Mouse (Mus musculus): Measurements from ENCODE around the gene Alcam. TPM values are rescaled to one million over a fixed set of nuclear protein-coding genes. Genes with fewer than 3 reads are reported as not detected.

Alcam gene
- polyA plus RNA-seq, 2 experiments = 7.3 to 7.5 TPM

DNA sequence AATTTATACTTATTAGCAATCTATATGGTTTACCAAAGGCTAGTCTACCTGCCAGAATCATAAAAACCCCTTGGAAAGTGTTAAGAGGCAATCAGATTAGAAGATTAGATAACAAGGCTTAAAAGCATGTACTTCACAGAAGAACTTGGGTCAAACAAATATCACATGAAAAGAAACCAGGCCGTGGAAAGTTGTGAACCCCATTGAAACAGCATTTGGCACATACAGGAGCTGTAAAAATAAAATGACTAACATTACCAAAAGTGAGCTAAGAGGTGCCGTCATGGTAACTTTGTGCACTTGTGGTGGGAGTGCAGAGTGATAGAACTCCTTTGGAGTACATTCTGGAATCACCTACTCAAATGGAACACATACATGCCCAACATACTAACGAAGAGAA lies 18.8 kb upstream of the Alcam start:
- H3K9ac ChIP-seq (replicated peaks) = no peak overlapping the region
- H3K9me3 ChIP-seq (ENCODE audit: control insufficient read depth, low read length) = no peaks in the 10 kb centered on the region
- no peak overlapping the region for H3K27ac ChIP-seq
- WGBS (ENCODE audit: insufficient replicate concordance) = 60% methylated on average over 3 of the region's 3 CpGs
- no peaks in the 10 kb centered on the region for H3K36me3 ChIP-seq (replicated peaks; ENCODE audit: control insufficient read depth, insufficient read depth, low read depth)
- no peaks in the 10 kb centered on the region for H3K4me1 ChIP-seq (replicated peaks; ENCODE audit: control insufficient read depth in 2 of 2, insufficient read depth in 2 of 2, low read length in 1 of 2)
- DNase-seq (ENCODE audit: low read depth in 3 of 3, low spot score in 3 of 3) = no peak
- no peak overlapping the region for H3K4me2 ChIP-seq (ENCODE audit: low read depth)
- no peak for TF ChIP-seq CTCF (IDR thresholded peaks at IDR 0.05; ENCODE audit: low read depth)
- H3K27me3 ChIP-seq (ENCODE audit: control insufficient read depth, insufficient read depth, low read length) = no peaks in the 10 kb centered on the region
- no peak for ATAC-seq (ENCODE audit: insufficient read depth)
- no peak overlapping the region for H3K4me3 ChIP-seq (ENCODE audit: insufficient read depth in 1 of 2, low read depth in 2 of 2, low read length in 2 of 2)

DNA sequence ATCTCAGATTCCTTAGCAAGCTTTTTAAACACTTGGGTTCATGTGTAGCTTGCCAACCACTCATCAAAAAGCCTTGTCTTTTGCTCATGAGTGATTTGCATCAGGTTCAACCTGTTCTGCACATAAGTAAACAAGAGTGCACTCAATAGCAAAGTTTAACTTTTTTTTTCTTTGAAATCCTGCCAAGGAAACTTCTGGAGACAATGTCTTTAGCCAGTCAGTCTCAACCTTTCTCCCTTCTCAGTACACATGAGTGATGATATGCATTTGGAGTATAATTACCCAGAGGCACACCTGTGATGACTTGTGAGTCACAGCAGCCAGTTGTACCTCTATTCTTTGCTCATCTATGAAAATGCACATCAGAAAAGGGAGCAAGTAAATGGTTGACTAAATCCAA lies 18.2 kb upstream of the Alcam start:
- Histone ChIP-seq H3K9ac (replicated peaks) (no peak overlapping the region), H3K36me3 (replicated peaks; ENCODE audit: control insufficient read depth, insufficient read depth, low read depth) (no peaks in the 10 kb centered on the region), H3K27ac (no peak overlapping the region)

DNA sequence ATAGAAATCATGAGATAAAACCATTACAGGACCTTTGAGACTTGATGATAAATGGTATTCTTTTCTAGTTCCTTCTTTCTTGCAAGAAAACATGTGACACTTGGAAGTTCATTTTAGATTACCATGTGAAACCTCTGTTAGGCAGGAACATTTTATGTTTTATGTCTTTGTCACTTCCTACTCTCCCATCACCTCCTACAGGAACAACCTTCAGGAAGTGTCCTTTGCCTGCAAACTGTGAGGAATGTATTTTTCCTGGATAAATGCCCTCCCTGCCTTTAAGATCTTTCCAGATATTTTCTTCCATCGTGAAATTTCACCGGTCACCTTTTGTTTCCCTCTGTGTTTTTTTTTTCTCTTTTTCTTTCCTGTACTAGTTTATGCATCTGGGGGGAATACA lies 17.0 kb upstream of the Alcam start:
- no peaks in the 10 kb centered on the region for H3K9me3 ChIP-seq (ENCODE audit: control insufficient read depth, low read length)
- 73% methylated on average over 2 of the region's 2 CpGs for WGBS (ENCODE audit: insufficient replicate concordance)
- H3K4me1 ChIP-seq (replicated peaks; ENCODE audit: control insufficient read depth in 2 of 2, insufficient read depth in 2 of 2, low read length in 1 of 2) = no peaks in the 10 kb centered on the region
- H3K27ac ChIP-seq = no peak overlapping the region
- no peaks in the 10 kb centered on the region for H3K27me3 ChIP-seq (ENCODE audit: control insufficient read depth, insufficient read depth, low read length)
- H3K4me3 ChIP-seq (ENCODE audit: insufficient read depth in 1 of 2, low read depth in 2 of 2, low read length in 2 of 2) = no peak overlapping the region
- no peaks in the 10 kb centered on the region for H3K36me3 ChIP-seq (replicated peaks; ENCODE audit: control insufficient read depth, insufficient read depth, low read depth)
- H3K9ac ChIP-seq (replicated peaks) = no peak overlapping the region
- TF ChIP-seq EP300 (IDR thresholded peaks at IDR 0.05; ENCODE audit: low read depth) (no peak), CTCF (IDR thresholded peaks at IDR 0.05; ENCODE audit: low read depth) (no peak)
- ATAC-seq (ENCODE audit: insufficient read depth) = no peak
- H3K4me2 ChIP-seq (ENCODE audit: low read depth) = no peak overlapping the region
- no peak for DNase-seq (ENCODE audit: low read depth in 3 of 3, low spot score in 3 of 3)

More for the DNA sequence above, 18.2 kb upstream of the Alcam start:
- no peak for DNase-seq (ENCODE audit: low read depth in 3 of 3, low spot score in 3 of 3)
- H3K4me3 ChIP-seq (ENCODE audit: insufficient read depth in 1 of 2, low read depth in 2 of 2, low read length in 2 of 2) = no peak overlapping the region
- no peaks in the 10 kb centered on the region for H3K9me3 ChIP-seq (ENCODE audit: control insufficient read depth, low read length)
- H3K4me1 ChIP-seq (replicated peaks; ENCODE audit: control insufficient read depth in 2 of 2, insufficient read depth in 2 of 2, low read length in 1 of 2) = no peaks in the 10 kb centered on the region
- H3K27me3 ChIP-seq (ENCODE audit: control insufficient read depth, insufficient read depth, low read length) = no peaks in the 10 kb centered on the region
- no peak for TF ChIP-seq EP300 (IDR thresholded peaks at IDR 0.05; ENCODE audit: low read depth)
- TF ChIP-seq CTCF (IDR thresholded peaks at IDR 0.05; ENCODE audit: low read depth) = no peak
- no peak for ATAC-seq (ENCODE audit: insufficient read depth)
- H3K4me2 ChIP-seq (ENCODE audit: low read depth) = no peak overlapping the region

DNA sequence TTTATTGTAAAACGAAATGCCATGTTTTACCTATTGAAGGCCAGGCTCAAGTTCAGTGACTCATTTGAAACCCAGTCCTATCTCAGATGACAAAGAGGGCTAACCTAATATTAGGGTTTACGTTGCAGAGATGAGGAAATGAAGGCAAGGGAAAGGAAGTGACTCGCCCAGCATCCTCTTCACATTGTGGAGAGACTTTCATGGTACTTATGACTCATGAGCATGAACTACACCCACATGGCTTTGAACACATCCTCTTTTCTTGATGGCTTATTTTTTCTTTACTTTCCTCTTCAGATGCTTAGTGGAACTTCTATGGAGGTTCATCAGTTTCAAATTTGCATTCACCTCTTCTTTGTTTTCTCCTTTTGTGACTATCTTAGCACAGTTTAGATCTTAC lies 16.4 kb upstream of the Alcam start:
- Histone ChIP-seq H3K9me3 (ENCODE audit: control insufficient read depth, low read length) (no peaks in the 10 kb centered on the region), H3K4me3 (ENCODE audit: insufficient read depth in 1 of 2, low read depth in 2 of 2, low read length in 2 of 2) (no peak overlapping the region), H3K36me3 (replicated peaks; ENCODE audit: control insufficient read depth, insufficient read depth, low read depth) (no peaks in the 10 kb centered on the region), H3K4me1 (replicated peaks; ENCODE audit: control insufficient read depth in 2 of 2, insufficient read depth in 2 of 2, low read length in 1 of 2) (no peaks in the 10 kb centered on the region), H3K27ac (no peak overlapping the region), H3K27me3 (ENCODE audit: control insufficient read depth, insufficient read depth, low read length) (no peaks in the 10 kb centered on the region), H3K4me2 (ENCODE audit: low read depth) (no peak overlapping the region), H3K9ac (replicated peaks) (no peak overlapping the region)
- TF ChIP-seq CTCF (IDR thresholded peaks at IDR 0.05; ENCODE audit: low read depth) (no peak), EP300 (IDR thresholded peaks at IDR 0.05; ENCODE audit: low read depth) (no peak)
- ATAC-seq (ENCODE audit: insufficient read depth) (no peak), DNase-seq (ENCODE audit: low read depth in 3 of 3, low spot score in 3 of 3) (no peak)
- 31% methylated on average over 3 of the region's 3 CpGs for WGBS (ENCODE audit: insufficient replicate concordance)

DNA sequence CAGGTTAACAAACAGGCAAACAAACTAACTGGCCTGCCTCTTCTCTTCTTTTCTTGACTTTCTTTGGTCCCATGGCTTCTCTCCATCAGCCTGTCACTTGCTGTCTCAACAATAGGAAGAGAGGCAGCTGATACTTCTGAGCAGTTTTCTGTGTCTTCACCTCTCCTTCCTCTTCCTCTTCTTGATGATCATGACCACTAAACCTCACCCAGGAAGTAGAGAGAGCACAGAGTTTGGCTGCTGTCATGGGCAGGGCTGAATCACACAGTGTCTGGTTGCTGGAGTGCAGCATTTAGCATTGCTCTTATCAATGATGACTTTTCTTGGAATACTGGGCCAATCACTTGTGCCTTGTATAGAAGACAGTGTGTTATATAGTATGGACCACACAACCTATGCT lies 14.6 kb upstream of the Alcam start:
- H3K4me2 ChIP-seq (ENCODE audit: low read depth) = no peak overlapping the region
- DNase-seq (ENCODE audit: low read depth in 3 of 3, low spot score in 3 of 3) (no peak), ATAC-seq (ENCODE audit: insufficient read depth) (no peak)
- TF ChIP-seq EP300 (IDR thresholded peaks at IDR 0.05; ENCODE audit: low read depth) = no peak
- TF ChIP-seq CTCF (IDR thresholded peaks at IDR 0.05; ENCODE audit: low read depth) = no peak
- no peak overlapping the region for H3K4me3 ChIP-seq (ENCODE audit: insufficient read depth in 1 of 2, low read depth in 2 of 2, low read length in 2 of 2)
- no peaks in the 10 kb centered on the region for H3K9me3 ChIP-seq (ENCODE audit: control insufficient read depth, low read length)
- H3K27me3 ChIP-seq (ENCODE audit: control insufficient read depth, insufficient read depth, low read length) = no peaks in the 10 kb centered on the region
- no peaks in the 10 kb centered on the region for H3K4me1 ChIP-seq (replicated peaks; ENCODE audit: control insufficient read depth in 2 of 2, insufficient read depth in 2 of 2, low read length in 1 of 2)
- no peak overlapping the region for H3K9ac ChIP-seq (replicated peaks)
- H3K27ac ChIP-seq = no peak overlapping the region
- H3K36me3 ChIP-seq (replicated peaks; ENCODE audit: control insufficient read depth, insufficient read depth, low read depth) = no peaks in the 10 kb centered on the region

DNA sequence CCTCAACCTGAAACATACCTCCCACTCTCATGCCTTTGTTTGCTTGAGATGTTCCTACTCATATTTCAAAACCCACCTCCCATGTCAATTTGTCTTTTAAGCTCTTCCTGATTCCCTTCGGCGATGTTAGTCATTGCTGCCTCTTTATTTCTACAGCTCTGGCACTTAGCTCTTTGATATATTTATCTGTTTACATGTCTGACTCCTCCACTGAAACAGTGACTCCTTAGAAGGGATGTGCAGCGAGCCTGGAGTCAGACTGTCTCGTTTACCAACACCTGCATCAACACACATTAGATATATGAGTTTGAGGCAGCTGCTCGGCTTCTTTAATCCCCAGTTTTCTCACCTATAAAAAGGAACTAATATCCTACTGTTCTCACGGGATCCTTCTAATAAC lies 12.9 kb upstream of the Alcam start:
- ATAC-seq (ENCODE audit: insufficient read depth) = no peak
- WGBS (ENCODE audit: insufficient replicate concordance) = 61% methylated on average over 6 of the region's 6 CpGs
- H3K4me2 ChIP-seq (ENCODE audit: low read depth) = no peak overlapping the region
- TF ChIP-seq CTCF (IDR thresholded peaks at IDR 0.05; ENCODE audit: low read depth) (no peak), EP300 (IDR thresholded peaks at IDR 0.05; ENCODE audit: low read depth) (no peak)
- no peaks in the 10 kb centered on the region for H3K9me3 ChIP-seq (ENCODE audit: control insufficient read depth, low read length)
- no peaks in the 10 kb centered on the region for H3K36me3 ChIP-seq (replicated peaks; ENCODE audit: control insufficient read depth, insufficient read depth, low read depth)
- H3K4me1 ChIP-seq (replicated peaks; ENCODE audit: control insufficient read depth in 2 of 2, insufficient read depth in 2 of 2, low read length in 1 of 2) = no peaks in the 10 kb centered on the region
- H3K27ac ChIP-seq = no peak overlapping the region
- no peak for DNase-seq (ENCODE audit: low read depth in 3 of 3, low spot score in 3 of 3)
- H3K27me3 ChIP-seq (ENCODE audit: control insufficient read depth, insufficient read depth, low read length) = no peaks in the 10 kb centered on the region
- no peak overlapping the region for H3K4me3 ChIP-seq (ENCODE audit: insufficient read depth in 1 of 2, low read depth in 2 of 2, low read length in 2 of 2)
- H3K9ac ChIP-seq (replicated peaks) = no peak overlapping the region
